Mouse (Mus musculus): Measurements from ENCODE around the gene Ccdc9b.

The Ccdc9b gene

GRCm38 (mm10) chr2:118761906-118762783 lies at the start of gene Ccdc9b:
Ccdc9b (minus strand) TSS chr2:118762661.
- DNase-seq (ENCODE audit: low read depth, low spot score) = no peak

GRCm38 (mm10) chr2:118810861-118811260 lies 48.4 kb upstream of the Ccdc9b start:
- DNase-seq (ENCODE audit: low read depth, low spot score) = no peak

DNA sequence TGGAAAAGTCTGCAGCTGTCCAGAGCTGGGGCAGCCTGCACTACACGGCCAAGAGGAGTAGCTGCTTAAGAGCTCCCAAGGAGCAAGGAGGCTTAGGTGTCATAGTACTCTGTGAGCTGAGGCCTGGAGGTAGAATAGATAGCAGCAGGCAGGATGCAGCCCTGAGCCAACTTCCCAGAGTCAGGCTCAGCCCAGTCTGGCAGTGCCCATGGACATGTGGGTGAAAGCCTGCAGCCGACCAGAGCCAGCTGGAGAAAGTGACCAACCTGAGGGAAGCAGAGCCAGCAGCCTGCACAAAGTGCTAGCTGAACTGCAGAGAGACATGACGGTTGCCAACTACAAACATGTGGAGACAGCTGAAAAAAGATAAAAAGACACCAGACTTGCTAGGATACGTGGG lies 44.4 kb upstream of the Ccdc9b start:
- DNase-seq (ENCODE audit: low read depth, low spot score) = no peak

GRCm38 (mm10) chr2:118805756-118806155 lies 43.3 kb upstream of the Ccdc9b start:
- DNase-seq (ENCODE audit: low read depth, low spot score) = no peak

GRCm38 (mm10) chr2:118805137-118805536 lies 42.7 kb upstream of the Ccdc9b start:
- DNase-seq (ENCODE audit: low read depth, low spot score) = no peak

- no peak for DNase-seq (ENCODE audit: low read depth, low spot score)
These were observed 42.0 kb upstream of the Ccdc9b start for GRCm38 (mm10) chr2:118804474-118804873.

- no peak for DNase-seq (ENCODE audit: low read depth, low spot score)
These were observed 40.2 kb upstream of the Ccdc9b start for GRCm38 (mm10) chr2:118802542-118803118.

DNA sequence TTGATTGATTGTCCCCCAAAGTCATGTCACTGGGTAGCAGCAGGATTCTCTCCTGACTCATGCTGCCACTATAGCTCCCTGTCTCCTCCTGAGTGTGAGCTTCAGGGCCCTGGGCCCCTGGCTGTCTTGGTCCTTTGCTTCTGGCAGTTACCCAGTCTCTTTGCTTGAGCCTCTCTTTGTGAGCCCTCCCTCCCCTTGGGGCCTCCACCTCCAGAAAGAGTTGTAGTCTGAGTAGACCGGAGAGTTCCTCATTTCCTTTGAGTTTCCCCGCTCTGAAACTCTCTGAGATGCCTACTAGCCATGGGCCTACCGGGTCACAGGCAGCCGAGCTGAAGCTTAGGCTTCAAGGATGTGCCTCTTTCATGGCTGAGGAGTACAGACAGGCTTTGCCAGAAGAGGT lies 31.2 kb upstream of the Ccdc9b start:
- DNase-seq (ENCODE audit: low read depth, low spot score) = no peak

DNA sequence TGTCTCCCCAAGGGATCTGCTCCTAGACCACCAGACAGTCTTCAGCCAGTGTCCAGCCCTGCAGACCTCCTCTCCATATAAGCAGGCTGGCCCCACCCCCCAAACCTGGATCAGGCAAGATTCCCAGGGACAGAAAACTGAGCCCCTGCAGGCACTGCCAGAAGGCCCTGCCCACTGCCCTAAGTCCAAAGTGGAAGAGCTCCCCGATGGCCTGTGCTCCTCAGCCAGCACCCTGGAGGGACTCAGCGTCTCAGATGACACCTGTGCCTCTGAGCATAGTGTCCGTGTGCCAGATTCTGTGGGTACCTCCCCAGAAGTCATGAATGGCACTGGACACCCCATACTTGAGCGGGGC lies 29.8 kb upstream of the Ccdc9b start:
- no peak for DNase-seq (ENCODE audit: low read depth, low spot score)

DNA sequence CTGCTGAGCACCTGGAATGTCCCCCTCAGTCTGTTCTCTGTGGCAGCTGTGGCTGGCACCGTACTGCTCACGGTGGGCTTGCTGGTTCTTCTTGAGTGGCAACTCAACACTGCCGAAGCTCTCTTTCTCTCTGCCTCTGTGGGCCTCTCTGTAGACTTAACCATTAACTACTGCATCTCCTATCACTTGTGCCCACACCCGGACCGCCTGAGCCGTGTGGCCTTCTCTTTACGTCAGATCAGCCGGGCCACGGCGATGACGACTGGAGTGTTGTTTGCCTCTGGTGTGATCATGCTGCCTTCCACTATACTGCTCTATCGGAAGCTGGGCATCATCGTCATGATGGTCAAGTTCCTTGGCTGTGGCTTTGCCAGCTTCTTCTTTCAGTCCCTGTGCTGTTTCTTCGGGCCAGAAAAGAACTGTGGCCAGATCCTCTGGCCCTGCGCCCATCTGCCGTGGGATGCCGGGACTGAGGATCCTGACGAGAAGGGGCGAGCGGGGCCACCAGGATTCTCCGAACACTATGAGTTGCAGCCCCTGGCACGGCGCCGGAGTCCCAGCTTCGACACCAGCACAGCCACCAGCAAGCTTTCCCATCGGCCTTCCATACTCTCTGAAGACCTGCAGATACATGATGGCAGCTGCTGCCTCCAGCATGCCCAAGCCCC lies 29.3 kb upstream of the Ccdc9b start:
- DNase-seq (ENCODE audit: low read depth, low spot score) = no peak

GRCm38 (mm10) chr2:118790551-118791525 lies 28.4 kb upstream of the Ccdc9b start:
- peak; percentile 80 for DNase-seq (ENCODE audit: low read depth, low spot score)

GRCm38 (mm10) chr2:118790221-118790550 lies 27.7 kb upstream of the Ccdc9b start:
- no peak for DNase-seq (ENCODE audit: low read depth, low spot score)

DNA sequence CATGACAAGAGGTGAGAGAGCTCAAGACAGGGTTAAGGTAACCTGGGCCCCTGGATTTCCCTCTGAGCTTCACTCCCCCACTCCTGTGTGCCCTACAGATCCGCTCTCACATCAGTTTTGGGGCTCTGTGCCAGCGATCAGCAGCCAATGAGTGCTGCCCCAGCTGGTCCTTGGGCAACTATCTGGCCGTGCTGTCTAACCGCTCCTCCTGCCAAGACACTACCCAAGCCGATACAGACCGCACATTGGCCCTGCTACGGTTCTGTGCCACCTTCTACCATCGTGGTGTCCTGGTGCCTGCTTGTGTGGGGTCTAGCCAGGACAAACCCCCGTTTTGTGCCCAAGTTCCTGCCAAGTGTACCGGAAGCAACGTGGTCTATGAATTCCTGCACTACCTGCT lies 27.0 kb upstream of the Ccdc9b start:
- no peak for DNase-seq (ENCODE audit: low read depth, low spot score)

DNA sequence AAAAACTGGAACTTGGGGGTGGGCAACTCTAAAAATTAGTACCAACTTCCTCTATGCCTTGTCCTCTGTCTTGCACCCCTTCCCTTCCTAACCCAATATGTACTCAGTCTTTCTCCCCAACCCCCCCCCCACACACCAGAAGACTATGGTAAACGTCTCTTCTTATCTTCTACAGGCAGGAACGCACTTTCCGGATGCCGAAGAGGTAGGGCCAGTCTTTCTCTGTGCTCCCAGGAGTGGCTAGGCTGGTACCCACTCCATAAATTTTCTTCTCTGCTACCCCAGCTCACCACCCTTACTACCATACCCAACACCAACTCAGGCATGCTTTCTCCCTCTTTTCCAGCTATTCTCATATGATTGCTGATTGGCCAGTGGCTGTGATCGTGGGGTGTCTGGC lies 24.1 kb upstream of the Ccdc9b start:
- DNase-seq (ENCODE audit: low read depth, low spot score) = no peak

GRCm38 (mm10) chr2:118783663-118784062 lies 21.2 kb upstream of the Ccdc9b start:
- no peak for DNase-seq (ENCODE audit: low read depth, low spot score)

- DNase-seq (ENCODE audit: low read depth, low spot score) = no peak
These were observed 20.6 kb upstream of the Ccdc9b start for GRCm38 (mm10) chr2:118783093-118783492.

- DNase-seq (ENCODE audit: low read depth, low spot score) = no peak
These were observed 19.8 kb upstream of the Ccdc9b start for GRCm38 (mm10) chr2:118782303-118782702.

DNA sequence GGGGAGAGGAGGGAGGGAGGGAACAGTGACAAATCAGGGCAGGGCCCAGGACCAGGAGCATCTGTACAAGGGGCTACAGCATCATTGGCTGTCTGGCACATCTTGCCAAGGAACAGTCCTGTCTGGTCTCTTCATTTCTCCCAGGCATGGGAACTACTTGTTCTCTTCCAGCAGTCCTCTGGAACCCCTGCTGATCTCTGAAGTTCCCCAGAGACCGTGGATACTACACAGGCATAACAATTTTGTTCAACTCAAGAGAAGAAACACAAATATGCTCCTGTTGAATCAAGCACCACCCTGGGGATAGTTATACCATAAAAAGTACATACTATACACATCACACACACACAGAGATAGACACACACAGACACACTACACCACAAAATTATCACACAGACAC lies 18.7 kb upstream of the Ccdc9b start:
- DNase-seq (ENCODE audit: low read depth, low spot score) = no peak

DNA sequence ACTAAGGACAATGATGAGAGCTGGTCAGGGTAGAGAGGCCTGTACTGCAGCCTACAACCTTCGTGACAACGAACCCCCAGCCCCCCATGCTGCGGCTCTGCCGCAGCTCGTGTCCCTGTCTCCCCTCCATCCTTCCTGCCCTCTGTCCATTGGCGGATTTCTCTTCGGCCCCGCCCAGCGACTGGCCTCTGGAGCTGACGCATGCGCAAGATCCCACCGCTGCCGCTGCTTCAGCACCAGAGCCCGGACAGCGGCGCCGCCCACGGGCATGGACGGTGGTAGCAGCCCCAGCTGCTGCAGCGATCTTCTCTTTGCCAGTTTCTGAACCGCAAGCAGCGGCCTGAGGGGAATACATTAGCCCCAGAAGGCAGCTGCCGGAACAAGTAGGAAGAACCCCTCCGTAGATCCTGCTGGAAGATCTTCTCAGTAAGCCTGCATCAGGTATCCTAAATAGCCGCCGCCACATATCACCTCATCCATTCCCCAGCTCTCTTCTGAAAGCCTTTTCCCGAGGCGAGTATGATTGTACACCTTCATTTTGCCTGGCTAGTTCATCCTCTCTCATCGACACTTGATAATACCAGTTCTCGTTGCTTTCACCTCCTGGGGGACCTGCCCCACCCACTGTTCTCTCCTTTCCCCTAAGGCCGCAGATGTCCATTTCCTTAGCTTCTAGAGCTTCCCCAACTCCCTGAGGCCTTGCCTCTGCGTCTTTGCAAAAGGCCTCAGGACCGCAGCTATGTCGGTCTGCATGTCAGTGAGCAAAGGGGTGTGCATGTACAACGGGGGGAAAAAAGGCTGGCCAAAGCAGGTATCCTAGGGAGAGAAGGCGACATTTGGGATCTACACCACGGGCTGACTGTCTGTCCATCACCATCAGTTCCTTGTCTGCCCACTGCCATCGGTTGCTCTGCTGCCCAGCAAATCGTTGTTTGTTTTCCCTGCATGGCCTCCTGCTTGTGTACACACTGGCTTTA lies 17.3 kb upstream of the Ccdc9b start, which contains the start of gene Disp2:
TSS of gene Disp2 (plus strand) at position 216 of the 977 bp plus-strand sequence.
- no peak for DNase-seq (ENCODE audit: low read depth, low spot score)

GRCm38 (mm10) chr2:118779065-118779464 lies 16.6 kb upstream of the Ccdc9b start:
- DNase-seq (ENCODE audit: low read depth, low spot score) = no peak
